Mouse (Mus musculus): ENCODE measurements around the gene Ell2. TPM values are rescaled to one million over a fixed set of nuclear protein-coding genes. Genes with fewer than 3 reads are reported as not detected.

Gene Ell2
- polyA plus RNA-seq, 1 experiment = 4.1 TPM

GRCm38 (mm10) chr13:75748685-75749084 lies 42.1 kb downstream of the Ell2 start:
- Histone ChIP-seq H3K4me3 (ENCODE audit: extremely low read depth, insufficient read depth, insufficient read length) (no peak overlapping the region), H3K27me3 (ENCODE audit: control insufficient read depth, insufficient read depth, low read length) (no peaks in the 10 kb centered on the region), H3K36me3 (ENCODE audit: control insufficient read depth, insufficient read depth, low read length) (peaks cover 1% of the 10 kb centered on the region; the same call in 1 of the 2 replicates), H3K4me1 (ENCODE audit: control insufficient read depth, insufficient read depth, insufficient read length) (no peaks in the 10 kb centered on the region), H3K27ac (ENCODE audit: insufficient read depth, low read length) (no peak overlapping the region)
- TF ChIP-seq CTCF (IDR thresholded peaks at IDR 0.05; ENCODE audit: extremely low read depth, insufficient read depth, insufficient read length, insufficient replicate concordance) = no peak
- TF ChIP-seq POLR2A (IDR thresholded peaks at IDR 0.05; ENCODE audit: low read depth, low read length) = no peak
- WGBS = 96% methylated on average over 7 of the region's 7 CpGs
- no peak for DNase-seq (ENCODE audit: low read depth in 1 of 2, low spot score in 2 of 2)

DNA sequence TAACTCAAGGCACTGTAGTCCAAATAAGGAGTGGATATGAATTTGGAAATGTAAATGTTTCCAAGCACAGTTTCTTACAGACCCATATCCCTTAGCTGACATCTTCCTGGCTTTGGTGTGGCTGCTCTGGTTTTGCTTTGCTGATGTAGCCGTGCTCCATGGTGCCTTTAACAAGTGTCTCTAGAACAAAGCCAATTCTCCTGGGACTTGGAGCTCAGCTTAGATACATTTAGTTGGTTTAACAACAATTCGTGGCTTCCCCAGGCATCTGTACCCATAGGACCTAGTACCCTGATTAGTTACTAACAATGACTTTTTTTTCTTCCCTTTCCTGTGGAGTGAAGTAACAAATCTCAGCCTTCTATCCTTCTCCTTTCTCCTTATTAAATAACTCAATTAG lies 44.2 kb downstream of the Ell2 start:
- no peak overlapping the region for H3K4me3 ChIP-seq (ENCODE audit: extremely low read depth, insufficient read depth, insufficient read length)
- no peaks in the 10 kb centered on the region for H3K4me1 ChIP-seq (ENCODE audit: control insufficient read depth, insufficient read depth, insufficient read length)
- no peak overlapping the region for H3K27ac ChIP-seq (ENCODE audit: insufficient read depth, low read length)
- no peaks in the 10 kb centered on the region for H3K27me3 ChIP-seq (ENCODE audit: control insufficient read depth, insufficient read depth, low read length)
- DNase-seq (ENCODE audit: low read depth in 1 of 2, low spot score in 2 of 2) = no peak
- TF ChIP-seq POLR2A (IDR thresholded peaks at IDR 0.05; ENCODE audit: low read depth, low read length) = no peak
- no peak for TF ChIP-seq CTCF (IDR thresholded peaks at IDR 0.05; ENCODE audit: extremely low read depth, insufficient read depth, insufficient read length, insufficient replicate concordance)
- peaks cover 2% of the 10 kb centered on the region; the same call in 1 of the 2 replicates for H3K36me3 ChIP-seq (ENCODE audit: control insufficient read depth, insufficient read depth, low read length)
- 86% methylated on average over 2 of the region's 2 CpGs for WGBS

GRCm38 (mm10) chr13:75752216-75752938 lies 45.8 kb downstream of the Ell2 start:
- TF ChIP-seq CTCF (IDR thresholded peaks at IDR 0.05; ENCODE audit: extremely low read depth, insufficient read depth, insufficient read length, insufficient replicate concordance) = no peak
- TF ChIP-seq POLR2A (IDR thresholded peaks at IDR 0.05; ENCODE audit: low read depth, low read length) = no peak
- H3K36me3 ChIP-seq (ENCODE audit: control insufficient read depth, insufficient read depth, low read length) = peaks cover 4% of the 10 kb centered on the region; the same call in 1 of the 2 replicates
- no peak overlapping the region for H3K27ac ChIP-seq (ENCODE audit: insufficient read depth, low read length)
- H3K4me1 ChIP-seq (ENCODE audit: control insufficient read depth, insufficient read depth, insufficient read length) = no peaks in the 10 kb centered on the region
- WGBS = 85% methylated on average over 5 of the region's 5 CpGs
- no peak for DNase-seq (ENCODE audit: low read depth in 1 of 2, low spot score in 2 of 2)
- no peak overlapping the region for H3K4me3 ChIP-seq (ENCODE audit: extremely low read depth, insufficient read depth, insufficient read length)
- no peaks in the 10 kb centered on the region for H3K27me3 ChIP-seq (ENCODE audit: control insufficient read depth, insufficient read depth, low read length)

DNA sequence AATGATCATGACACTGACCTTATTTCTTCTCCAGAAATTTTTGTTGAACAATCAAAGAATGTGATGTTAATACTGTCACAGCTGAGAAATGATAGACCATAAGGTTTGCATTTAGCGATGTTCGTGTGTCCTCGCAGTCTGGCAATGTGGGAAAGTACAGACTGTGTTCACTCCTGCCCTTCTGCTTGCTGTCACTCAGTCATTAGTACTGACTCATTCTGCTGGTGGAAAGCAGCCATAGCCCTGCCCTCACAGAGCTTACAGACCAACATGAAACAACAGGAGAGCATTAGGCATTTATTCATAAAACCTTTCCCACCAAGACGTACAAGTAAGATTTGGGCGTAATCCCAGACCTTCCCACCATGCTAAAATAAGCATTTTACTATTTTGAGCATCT lies 47.8 kb downstream of the Ell2 start:
- Histone ChIP-seq H3K4me3 (ENCODE audit: extremely low read depth, insufficient read depth, insufficient read length) (no peak overlapping the region), H3K4me1 (ENCODE audit: control insufficient read depth, insufficient read depth, insufficient read length) (no peaks in the 10 kb centered on the region), H3K36me3 (ENCODE audit: control insufficient read depth, insufficient read depth, low read length) (peaks cover 7% of the 10 kb centered on the region; the same call in 1 of the 2 replicates), H3K27ac (ENCODE audit: insufficient read depth, low read length) (no peak overlapping the region), H3K27me3 (ENCODE audit: control insufficient read depth, insufficient read depth, low read length) (no peaks in the 10 kb centered on the region)
- no peak for TF ChIP-seq POLR2A (IDR thresholded peaks at IDR 0.05; ENCODE audit: low read depth, low read length)
- no peak for TF ChIP-seq CTCF (IDR thresholded peaks at IDR 0.05; ENCODE audit: extremely low read depth, insufficient read depth, insufficient read length, insufficient replicate concordance)
- WGBS = 94% methylated on average over 5 of the region's 5 CpGs
- no peak for DNase-seq (ENCODE audit: low read depth in 1 of 2, low spot score in 2 of 2)

DNA sequence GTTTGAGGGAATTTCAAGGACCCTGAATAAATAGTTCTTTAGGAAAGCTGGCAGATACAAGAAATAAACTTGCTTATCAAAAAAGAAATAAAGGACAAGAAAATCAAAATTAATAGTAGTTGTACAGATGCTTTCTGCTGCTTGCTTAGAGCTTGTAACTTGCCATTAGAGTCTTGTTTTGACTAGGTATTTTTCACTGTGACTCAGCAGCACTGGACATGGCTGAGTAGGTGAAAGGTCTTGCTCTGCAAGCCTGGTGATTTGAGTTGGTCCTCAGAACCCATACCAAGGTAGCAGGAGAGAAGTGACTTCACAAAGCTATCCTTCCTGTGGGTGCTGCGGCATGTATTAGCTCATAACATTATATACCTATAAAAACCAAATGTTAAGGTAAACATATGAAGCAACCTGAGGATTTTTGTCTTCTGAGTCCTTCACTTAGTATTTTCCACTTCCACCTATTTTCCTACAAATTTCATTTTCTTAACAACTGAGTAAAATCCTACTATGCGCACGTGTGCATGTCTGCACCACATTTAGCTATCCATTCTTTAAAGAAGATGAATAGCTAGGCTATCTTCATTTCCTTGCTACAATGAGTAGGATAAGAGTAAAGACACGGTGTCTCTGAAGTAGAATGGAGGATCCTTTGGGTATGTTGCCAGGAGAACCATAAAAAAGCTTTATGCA lies 54.4 kb downstream of the Ell2 start:
- Histone ChIP-seq H3K36me3 (ENCODE audit: control insufficient read depth, insufficient read depth, low read length) (peaks cover 11% of the 10 kb centered on the region), H3K4me3 (ENCODE audit: extremely low read depth, insufficient read depth, insufficient read length) (no peak overlapping the region), H3K27ac (ENCODE audit: insufficient read depth, low read length) (no peak overlapping the region), H3K4me1 (ENCODE audit: control insufficient read depth, insufficient read depth, insufficient read length) (no peaks in the 10 kb centered on the region), H3K27me3 (ENCODE audit: control insufficient read depth, insufficient read depth, low read length) (no peaks in the 10 kb centered on the region)
- 94% methylated on average over 4 of the region's 4 CpGs for WGBS
- TF ChIP-seq POLR2A (IDR thresholded peaks at IDR 0.05; ENCODE audit: low read depth, low read length) (no peak), CTCF (IDR thresholded peaks at IDR 0.05; ENCODE audit: extremely low read depth, insufficient read depth, insufficient read length, insufficient replicate concordance) (no peak)
- no peak for DNase-seq (ENCODE audit: low read depth in 1 of 2, low spot score in 2 of 2)

DNA sequence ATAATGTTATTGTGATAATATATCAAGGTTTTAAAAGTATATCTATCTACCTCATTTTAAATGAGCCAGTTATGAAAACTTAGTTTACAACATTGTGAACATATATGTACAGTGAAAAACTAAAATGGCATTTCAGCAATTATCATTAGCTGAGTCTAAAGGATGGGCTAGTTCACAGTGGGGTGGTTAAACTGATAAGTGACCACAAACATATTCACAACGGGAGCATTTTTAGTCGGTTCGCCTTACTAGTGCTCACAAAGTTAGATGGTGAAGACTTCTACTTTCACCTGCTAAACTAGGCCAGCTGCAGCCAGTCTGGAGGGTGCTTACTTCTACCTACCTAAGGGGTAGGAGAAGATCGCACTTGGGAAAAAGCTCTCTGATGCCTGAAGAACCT lies 56.2 kb downstream of the Ell2 start:
- Histone ChIP-seq H3K27me3 (ENCODE audit: control insufficient read depth, insufficient read depth, low read length) (no peaks in the 10 kb centered on the region), H3K4me3 (ENCODE audit: extremely low read depth, insufficient read depth, insufficient read length) (no peak overlapping the region), H3K36me3 (ENCODE audit: control insufficient read depth, insufficient read depth, low read length) (peaks cover 11% of the 10 kb centered on the region), H3K27ac (ENCODE audit: insufficient read depth, low read length) (no peak overlapping the region), H3K4me1 (ENCODE audit: control insufficient read depth, insufficient read depth, insufficient read length) (no peaks in the 10 kb centered on the region)
- WGBS = 81% methylated on average over 4 of the region's 4 CpGs
- TF ChIP-seq CTCF (IDR thresholded peaks at IDR 0.05; ENCODE audit: extremely low read depth, insufficient read depth, insufficient read length, insufficient replicate concordance) (no peak), POLR2A (IDR thresholded peaks at IDR 0.05; ENCODE audit: low read depth, low read length) (no peak)
- DNase-seq (ENCODE audit: low read depth in 1 of 2, low spot score in 2 of 2) = no peak

GRCm38 (mm10) chr13:75763280-75763679 lies 56.7 kb downstream of the Ell2 start:
- H3K36me3 ChIP-seq (ENCODE audit: control insufficient read depth, insufficient read depth, low read length) = peaks cover 11% of the 10 kb centered on the region
- WGBS = 71% methylated on average over 3 of the region's 3 CpGs
- no peak for DNase-seq (ENCODE audit: low read depth in 1 of 2, low spot score in 2 of 2)
- H3K4me3 ChIP-seq (ENCODE audit: extremely low read depth, insufficient read depth, insufficient read length) = no peak overlapping the region
- no peak overlapping the region for H3K27ac ChIP-seq (ENCODE audit: insufficient read depth, low read length)
- no peaks in the 10 kb centered on the region for H3K4me1 ChIP-seq (ENCODE audit: control insufficient read depth, insufficient read depth, insufficient read length)
- H3K27me3 ChIP-seq (ENCODE audit: control insufficient read depth, insufficient read depth, low read length) = no peaks in the 10 kb centered on the region
- no peak for TF ChIP-seq CTCF (IDR thresholded peaks at IDR 0.05; ENCODE audit: extremely low read depth, insufficient read depth, insufficient read length, insufficient replicate concordance)
- TF ChIP-seq POLR2A (IDR thresholded peaks at IDR 0.05; ENCODE audit: low read depth, low read length) = no peak
